Mouse (Mus musculus) layer of hippocampus, adult 9-11 months (tissue): ENCODE measurements around the gene Nup214.
A peak's percentile ranks its signal among the peaks of the same experiment; 100 is the strongest.

Experiments used
- DNase-seq: peaks from one replicate; pipeline ENCODE4 v3.0.0; 2022

Nup214 gene

DNA sequence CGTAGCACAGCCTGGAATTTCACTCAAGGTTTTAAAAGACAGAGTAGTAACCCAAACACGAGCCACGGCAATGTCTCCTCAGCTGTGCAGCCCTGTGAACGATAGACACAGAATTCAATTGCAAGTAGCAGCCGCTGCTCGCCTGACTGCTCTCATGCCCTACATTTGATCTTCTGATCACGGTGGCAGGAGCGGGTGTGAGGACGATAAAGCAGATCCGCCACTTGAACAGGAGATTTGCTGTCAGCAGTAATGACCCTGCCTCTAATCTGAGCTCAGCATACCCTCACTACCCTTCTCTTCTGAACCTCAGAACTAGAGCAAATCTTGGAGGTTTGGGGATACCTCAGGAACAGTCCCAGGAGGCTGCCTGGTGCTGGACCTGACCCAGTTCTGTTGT, 71.8 kb downstream of the Nup214 start:
- DNase-seq: no peak

DNA sequence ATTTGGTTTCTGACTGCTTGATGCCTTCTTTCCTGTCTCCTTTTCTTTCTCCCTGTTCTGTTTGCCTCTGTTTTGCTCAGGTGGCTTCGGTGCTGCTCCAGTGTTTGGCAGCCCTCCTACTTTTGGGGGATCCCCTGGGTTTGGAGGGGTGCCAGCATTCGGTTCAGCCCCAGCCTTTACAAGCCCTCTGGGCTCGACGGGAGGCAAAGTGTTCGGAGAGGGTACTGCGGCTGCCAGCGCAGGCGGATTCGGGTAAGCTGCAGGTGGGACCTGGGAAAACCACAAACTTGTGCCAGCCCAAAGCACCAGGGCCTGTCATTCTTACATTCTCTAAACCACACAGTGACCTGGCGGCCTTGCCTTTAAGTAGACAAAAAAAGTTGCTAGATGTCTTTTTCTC, 73.1 kb downstream of the Nup214 start:
- no peak for DNase-seq

DNA sequence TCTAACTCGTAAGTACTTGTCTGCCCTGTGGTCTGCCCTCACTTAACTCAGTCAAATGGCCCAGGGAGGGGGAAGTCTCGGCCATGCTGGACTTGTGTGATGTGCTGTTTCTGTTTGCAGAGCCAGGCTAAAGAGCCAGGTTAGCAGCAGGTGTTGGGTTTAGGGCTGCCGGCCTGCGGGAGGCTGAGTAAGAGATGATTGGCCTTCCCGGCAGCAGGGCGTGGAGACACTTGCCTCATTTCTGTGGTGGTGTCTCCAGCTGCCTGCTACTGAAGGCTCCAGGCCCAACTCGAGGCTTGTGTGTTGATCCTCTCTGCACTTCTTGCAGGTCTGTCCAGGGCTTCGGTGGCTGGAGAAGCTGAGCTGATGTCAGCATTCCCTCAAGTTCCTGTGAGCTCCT, 77.6 kb downstream of the Nup214 start:
- no peak for DNase-seq

DNA sequence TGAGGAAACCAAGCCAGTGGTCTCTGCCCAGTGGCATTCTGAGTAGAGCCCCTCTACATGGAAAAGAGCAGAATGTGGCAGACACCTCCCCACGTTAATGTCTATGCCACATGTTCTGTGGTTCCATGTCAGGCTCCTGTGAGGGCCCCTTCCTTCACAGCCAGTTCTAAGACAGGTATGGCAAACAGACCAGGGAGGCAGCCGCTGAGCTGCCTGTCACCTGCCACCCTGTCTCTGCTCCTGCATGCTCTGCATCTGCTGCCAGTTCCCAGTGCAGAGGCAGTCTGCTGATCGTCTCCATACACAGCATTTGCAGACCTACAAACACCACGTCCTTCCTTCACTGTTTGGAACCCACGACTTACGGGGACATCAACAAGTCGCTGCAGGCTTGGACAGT, 78.2 kb downstream of the Nup214 start:
- no peak for DNase-seq

DNA sequence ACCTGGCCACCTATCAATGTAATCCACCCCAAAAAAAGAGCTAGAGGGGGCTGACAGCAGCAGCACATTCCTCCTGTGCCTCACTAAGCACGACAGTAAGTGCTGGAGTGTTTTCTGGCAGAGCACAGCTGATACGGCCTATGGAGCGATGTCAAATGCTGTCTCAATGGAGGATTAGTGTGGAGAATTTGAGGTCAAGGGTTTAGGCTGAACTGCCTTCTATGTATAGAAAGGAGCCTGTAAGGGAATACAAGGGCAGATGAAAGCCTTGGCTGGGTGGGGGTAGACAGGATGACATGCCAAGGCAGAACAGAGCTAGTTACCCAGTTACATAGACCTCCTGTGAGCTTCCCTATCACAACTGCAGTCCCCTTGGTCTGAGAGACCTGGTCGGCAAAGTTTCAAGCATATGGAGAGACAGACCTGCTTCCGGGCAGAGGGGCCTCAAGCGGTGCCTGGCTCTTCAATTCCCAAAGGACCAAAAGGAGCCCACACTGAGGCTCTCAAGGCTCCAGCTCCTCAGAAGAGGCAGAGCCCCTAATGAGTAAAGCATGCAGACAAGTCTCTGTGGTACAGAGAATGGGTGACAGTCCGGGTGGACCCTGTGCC, 81.2 kb downstream of the Nup214 start:
- no peak for DNase-seq

DNA sequence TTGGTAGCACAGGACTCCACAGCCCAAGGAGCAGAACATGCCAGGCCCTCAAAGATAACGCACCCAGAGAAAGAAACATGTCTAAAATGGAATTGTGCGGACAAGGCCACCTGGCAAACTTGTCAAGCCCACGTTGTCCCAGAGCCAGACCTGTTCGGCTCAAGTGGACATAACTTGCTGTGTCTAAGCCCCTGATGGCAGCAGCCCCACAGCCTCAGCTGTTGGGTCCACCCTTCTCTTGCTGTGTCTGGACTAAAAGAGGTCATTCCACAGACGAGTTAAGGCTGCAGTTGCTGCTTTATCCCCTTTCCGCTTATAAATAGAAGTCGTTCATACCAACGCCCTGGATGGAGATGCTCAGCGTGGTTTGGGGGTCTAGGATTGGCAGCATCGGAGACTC, 82.3 kb downstream of the Nup214 start:
- DNase-seq: no peak

DNA sequence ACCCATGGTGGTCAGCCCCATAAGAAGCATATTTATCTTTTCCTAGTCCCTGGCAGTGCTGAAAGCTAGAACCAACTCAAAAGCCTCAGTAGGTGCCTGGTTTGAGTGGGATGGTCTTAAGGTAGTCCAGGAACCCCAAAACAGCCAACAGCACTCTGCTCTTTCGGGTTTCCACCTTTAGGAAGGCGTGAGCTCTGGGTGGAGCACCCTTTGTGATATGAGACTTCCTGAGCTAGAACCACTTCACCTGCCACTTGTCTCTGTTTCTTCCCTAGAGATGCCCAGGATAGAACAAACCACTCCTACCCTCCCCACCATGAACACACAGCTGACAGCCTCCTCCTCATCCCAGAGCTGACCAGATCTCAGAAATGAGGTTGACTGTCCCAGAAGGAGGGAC, 83.1 kb downstream of the Nup214 start:
- no peak for DNase-seq

DNA sequence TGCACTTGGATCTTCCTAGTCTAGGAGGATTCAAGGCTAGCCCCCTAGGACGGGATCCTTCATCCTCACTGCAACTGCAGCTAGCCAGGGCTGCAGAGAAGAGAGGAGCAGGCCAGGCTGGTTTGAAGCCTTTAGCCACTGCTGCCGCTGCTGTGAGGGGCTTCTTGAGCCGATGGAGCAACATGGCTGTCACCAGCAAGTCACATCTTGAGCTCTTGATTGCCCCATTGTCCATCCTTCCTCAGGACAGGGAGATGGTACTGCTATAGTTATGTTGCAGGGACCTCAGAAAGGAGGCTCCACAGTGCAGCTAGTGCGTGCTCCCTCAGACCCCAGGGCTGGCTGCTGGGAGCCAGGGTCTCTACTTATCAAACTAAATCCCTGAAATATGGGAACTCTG, 83.6 kb downstream of the Nup214 start:
- no peak for DNase-seq

DNA sequence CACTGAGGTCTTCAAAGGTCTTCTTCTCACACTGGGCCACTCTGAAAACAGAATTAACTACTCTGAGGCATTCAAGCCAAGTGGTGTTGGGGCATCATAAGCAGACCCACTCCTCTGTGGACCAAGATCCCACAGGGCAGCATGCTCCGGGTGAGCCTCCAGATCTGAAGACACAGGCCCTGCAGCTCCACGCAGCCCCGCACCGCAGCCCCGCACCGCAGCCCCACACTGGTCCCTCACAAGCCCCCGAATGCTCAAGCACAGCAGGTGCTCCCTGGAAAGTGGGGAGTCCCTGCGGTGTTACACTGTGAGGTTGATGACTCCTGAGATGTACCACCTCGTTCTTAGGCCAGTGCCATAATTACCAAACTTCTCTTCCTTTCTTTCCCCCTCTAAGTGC, 84.0 kb downstream of the Nup214 start:
- no peak for DNase-seq

DNA sequence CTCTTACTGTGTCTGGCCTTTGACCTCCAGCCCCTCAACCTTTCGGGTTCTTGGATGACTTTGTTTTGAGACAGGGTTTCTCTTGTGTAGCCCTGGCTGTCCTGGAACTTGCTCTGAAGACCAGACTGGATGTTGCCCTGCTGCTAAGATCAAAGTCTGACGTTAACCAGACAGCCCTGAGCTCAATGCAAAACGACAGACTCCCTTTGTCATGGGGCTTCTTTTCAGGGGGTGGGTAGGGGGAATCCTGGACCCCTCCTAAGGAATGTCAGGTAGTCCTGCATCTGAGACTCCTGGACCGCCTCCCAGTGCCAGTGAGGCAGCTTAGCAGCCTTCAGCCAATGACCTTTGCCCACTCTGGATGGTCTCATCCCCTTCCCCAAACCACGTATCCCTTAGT, 84.5 kb downstream of the Nup214 start:
- DNase-seq: no peak

DNA sequence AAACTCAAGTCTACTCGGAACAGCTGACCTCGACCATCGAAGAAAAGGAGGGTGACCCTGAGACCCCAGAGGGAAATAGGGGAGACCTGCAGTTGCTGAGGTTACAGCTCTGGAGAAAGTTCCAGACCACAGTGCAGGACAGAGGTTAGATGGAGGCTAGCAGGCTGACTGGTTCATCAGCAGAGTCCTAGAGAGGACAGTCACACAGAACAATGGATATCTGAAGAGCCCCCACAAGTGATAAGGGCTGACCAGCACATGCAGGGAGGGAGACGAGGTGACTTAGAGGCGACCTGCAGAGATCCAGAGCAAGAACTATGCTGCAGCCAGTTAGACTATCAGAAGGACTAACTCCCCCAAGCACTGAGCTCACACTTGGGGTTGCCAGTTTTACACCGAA, 85.4 kb downstream of the Nup214 start:
- DNase-seq: no peak

DNA sequence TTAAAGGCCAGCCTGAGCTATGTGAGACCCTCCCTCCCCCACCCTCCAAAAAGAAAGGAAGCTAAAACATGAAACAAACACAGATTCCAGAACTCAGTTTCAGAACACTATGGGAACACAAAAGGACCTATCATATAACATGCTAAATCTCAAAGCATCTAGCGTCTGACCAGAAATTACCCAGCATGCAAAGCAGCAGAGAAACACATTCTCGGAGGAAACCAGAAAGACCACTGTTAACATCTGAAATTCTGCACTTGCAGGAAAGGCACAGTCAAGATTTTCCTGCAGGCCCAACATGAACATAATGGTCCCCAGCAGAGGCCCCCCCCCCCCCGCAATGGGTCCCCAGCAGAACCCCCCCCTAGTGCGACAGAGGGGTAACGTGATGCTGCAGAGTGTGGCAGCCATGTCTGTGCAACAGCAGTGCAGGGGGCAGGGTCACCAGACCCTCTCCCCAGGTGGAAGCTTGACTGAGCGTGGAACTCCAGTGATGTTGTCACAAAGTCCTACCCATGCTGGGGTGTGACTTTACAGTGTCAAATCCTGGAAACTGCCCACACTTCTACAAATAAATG, 86.1 kb downstream of the Nup214 start:
- DNase-seq: no peak

DNA sequence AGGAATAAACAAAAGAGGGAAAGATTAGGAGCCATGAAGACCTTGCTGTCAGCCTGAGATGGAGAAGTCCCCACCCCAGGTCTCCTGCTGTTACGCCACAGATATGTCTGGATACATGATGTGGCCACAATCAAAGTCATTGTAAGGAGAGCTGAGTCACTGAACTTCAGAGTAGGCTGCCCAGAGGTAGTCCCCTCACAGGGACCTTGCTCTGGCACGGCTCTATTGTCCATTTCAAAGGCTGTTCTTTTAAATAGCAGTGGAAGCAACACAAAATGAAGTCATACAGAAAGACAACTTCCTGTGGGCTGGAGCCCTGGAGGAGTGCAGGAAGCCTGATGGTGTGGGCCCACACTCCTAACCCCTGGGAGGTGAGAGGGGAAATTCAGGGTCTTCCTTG, 87.0 kb downstream of the Nup214 start:
- DNase-seq: no peak

DNA sequence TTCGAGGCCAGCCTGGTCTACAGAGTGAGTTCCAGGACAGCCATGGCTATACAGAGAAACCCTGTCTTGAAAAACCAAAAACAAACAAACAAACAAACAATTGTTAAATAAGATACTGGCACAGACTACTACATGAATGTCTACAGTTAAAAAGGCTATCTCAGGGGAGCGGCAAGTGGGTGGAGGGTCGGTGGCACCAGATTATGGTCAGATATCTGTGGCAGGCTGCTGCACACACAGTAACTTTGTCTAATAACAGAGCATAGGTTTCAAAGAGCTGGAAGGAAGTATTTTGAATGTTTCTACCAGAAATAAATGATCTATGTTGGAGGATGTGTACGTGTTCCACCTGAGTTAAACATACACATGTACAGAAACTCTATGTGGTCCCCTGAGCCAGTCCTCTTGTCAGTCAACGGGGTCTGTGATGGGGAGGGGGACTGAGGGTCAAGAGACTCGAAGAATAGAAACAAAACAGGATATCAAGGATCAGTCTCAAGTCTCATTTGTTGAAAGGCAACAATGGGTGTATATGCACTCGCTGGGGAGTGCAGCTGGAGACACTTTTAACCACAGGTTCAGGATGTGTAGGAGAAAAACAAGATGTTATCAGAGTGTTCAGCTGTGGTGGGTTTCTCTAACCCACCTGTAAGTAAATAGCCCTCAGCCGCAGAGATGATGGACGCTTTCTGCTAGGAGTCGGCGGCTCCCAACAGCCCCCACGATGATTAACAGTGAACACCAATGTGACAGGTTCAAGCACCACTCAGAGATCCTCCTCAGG, 87.7 kb downstream of the Nup214 start:
- DNase-seq: no peak

DNA sequence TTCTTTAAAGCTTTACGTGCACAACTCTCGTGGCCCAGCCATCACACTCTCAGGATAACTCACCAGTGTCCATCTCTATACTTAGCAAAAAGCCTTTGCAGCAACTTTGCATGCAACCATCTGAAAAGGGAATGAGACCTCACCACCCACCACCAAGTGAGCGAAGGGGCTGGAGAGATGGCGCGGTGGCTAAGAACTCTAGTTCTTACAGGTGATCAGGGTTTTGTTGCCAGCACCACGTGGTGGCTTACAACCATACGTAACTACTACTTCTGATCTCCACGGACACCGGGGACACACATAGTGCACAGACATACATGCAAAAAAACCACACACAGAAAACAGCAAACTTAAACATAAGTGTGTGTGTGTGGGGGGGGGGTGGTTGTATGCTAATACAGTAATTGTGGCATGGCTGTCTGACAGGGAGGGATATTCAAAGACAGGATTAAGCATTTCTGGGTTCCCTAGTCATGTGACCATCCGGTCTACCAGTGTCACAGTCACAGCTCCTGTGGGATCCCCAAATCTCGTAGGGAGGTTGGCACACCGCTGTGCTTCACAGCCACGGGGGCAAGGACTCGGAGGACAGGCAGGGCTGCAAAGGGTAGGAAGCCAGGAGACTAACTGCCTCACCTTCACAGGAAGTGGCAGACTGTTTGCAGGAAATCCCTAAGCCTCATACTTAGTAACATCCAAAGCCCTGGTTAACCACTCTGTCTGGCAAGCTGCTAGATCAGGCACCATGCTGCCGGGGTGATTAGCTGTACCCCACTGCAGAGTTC, 88.6 kb downstream of the Nup214 start:
- no peak for DNase-seq

DNA sequence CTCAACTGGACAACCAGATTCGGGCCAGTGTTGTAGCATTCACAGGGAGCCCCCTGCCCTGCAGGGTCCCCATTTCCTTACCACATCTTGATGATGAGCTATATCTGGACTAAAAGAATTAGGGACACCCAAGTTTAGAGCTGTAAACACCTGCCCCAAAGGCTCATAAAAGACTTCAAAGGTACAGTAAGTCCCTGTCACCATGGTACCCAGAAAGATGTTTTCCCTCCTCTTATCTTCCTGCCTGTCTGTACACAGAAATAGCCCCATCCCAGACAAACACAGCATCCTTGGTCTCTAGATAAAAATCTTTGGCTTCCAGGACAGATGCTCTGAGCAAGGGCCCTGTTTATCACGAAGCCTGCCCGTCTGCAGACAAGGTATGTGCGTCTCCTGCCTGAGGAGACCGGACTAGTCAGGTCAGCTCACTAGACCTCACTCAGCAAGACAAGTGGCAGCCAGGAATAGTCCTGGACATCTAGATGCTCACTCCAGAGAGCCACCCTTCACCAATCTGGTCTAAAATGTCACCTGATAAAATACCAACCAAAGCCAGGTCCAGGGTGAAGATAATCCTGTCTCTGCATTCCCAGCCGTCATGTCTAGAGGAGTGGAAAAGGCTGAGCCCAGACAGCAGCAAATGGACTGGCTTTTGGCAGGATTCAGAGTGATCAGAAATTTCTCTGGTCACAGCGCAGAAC, 89.4 kb downstream of the Nup214 start:
- no peak for DNase-seq

DNA sequence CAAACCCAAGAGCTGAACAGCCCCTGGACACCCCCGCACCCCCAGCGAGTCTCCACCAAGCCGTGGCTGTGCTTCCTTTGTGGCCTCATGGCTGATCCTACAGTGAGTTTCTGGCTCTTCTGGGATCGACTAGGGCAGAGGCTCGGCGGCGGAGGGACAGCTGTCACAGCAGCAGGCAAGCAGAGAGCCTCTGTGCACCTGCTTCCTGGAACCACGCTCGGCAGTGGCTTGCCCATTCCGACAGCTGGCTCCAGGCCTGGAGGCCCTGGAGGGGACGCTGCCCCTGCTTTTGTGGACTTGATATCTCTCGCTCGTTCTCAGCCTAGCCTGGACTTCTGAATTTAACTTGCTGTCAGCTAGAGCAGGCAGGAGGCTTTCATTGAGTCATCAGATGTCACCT, 90.7 kb downstream of the Nup214 start:
- DNase-seq: no peak

DNA sequence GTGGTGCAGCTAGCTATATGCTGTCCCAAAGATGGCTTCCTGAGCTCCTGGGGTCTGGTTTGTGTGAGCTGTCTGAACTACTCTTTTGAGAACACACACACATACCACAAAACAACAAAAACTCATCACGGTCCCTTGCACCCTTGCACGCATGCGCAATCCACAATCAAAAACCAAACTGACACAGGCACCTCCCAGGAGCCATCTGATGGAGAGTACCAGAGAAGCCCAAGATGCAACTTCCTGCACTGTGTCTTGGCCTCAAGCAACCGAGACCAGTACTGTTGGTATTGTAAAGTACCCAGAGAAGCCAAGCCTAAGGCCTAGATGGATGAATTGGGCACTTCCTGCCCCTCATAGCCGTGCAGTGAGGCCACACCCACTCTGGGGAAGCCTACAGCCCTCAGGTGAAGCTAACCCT, 91.1 kb downstream of the Nup214 start:
- DNase-seq: no peak

DNA sequence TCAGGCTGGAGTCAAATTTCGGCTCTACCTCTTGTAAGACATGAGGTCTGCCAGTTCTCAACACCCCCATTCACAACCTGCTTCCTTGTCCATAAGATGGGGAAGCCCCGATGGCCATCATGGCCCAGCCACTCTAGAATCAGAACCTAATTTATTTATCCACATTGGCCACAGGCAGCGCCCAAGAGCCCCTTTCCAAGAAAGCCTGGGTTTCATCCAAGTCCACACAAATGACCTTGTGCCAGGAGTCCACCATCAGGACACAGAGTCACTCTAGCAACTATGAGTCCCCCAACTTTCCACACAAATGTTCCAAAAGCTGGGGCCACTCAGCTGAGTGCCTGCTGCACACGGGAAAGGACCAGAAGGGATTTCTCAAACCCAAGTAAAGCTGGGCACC, 91.8 kb downstream of the Nup214 start:
- DNase-seq: no peak

DNA sequence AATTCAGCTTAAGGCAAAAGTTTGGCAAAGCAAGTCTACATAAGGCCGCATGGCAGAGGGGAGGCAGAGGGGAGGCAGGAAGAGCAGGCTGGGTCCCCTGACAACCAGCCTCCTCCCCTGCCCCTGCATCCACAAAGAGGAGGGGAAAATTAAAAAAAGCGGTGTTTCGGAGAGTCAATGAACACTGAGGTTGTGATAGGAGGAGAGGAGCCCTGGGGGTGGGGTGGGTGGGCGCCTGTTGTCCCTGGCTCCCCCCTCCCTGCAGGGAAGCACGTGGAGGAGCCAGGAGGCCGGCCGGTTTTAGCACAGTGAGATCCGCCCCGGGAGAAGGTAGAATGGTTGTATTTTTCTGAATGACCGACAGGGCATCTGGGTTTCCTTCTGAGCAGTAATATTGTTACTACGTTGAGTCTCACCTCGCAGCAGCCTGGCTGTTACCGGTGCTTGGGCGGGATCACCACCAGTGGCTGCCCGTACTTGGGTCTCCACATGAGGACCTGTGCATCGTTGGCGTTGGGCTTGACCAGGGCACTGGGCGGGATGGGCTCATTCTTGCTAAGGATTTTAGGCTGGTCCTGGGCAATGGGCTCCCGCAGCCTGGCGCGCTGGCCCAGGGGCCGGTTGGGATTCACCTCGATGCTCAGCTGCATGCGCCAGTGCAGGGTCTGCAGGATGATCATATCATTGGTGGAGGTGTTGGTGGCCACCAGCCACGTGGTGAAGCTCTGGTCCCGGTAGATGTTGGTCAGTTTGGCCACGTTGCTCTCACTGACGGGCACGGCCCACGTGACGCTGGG, 94.8 kb downstream of the Nup214 start:
- no peak for DNase-seq

DNA sequence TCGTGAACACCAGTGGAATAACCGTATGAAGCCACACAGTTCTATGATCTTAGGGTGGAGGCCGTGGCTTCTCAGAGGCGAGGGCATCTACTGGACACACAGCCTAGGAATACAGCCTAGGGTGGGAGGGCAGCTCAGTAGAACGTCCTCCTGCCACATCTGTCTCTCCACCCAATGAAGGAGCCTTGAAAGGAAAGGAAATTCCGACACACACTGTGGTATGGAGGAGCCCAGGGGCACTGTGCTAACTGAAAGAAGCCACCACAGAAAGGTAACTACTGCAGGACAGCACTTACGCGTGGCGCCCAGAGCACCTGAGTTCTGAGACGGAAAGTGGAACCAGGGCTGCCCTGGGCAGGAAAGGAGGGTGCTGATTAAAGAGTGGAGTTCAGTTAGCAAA, 96.5 kb downstream of the Nup214 start:
- DNase-seq: no peak

DNA sequence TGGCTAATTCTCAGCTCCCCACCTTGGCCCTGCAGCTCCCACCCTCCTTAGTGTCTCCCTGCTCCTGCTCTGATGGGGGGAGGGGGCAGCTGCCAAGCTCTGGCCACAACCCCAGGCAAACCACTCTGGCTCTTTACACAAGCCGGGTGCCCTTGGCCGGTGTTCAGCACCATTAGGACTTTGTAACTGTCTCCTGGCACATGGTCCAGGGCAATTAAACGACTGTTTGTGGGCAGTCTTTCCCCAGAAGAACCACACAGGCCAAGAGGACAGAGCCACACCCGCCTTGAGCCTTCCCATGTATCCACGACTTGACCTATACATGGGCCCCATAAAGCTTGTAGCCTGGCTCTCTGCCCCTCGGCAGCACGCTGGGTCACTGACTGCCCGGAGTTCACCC, 100.2 kb downstream of the Nup214 start:
- peak; percentile 38 for DNase-seq
